Mouse (Mus musculus) telencephalon, adult 2 months (tissue): ENCODE measurements at regions not wholly inside any gene's neighbourhood (a gene's known extent, or its start where the extent isn't known, plus 50 kb on each side); places are given as distances from the start of the nearest gene placed in this dataset.
A peak's percentile ranks its signal among the peaks of the same experiment; 100 is the strongest.

ENCODE experiments used
- DNase-seq: peaks from one replicate; pipeline ENCODE4 v3.0.0-alpha.2; 2011; ENCODE audit warnings: low read depth, low spot score

GRCm38 (mm10) chr3:52607379-52608085 lies 339.4 kb downstream of the Foxo1 start:
- DNase-seq, result no peak

- DNase-seq, result no peak
These were observed 337.2 kb downstream of the Foxo1 start for GRCm38 (mm10) chr3:52605261-52605771.

- no peak for DNase-seq
These were observed 335.1 kb downstream of the Foxo1 start for GRCm38 (mm10) chr3:52603244-52603704.

GRCm38 (mm10) chr3:52601011-52601745 lies 333.0 kb downstream of the Foxo1 start:
- no peak for DNase-seq

- DNase-seq, result no peak
These were observed 332.4 kb downstream of the Foxo1 start for GRCm38 (mm10) chr3:52600581-52600980.

- no peak for DNase-seq
These were observed 332.0 kb downstream of the Foxo1 start for GRCm38 (mm10) chr3:52600146-52600545.

- no peak for DNase-seq
These were observed 318.3 kb downstream of the Foxo1 start for GRCm38 (mm10) chr3:52586418-52586817.

- DNase-seq, result no peak
These were observed 311.8 kb downstream of the Foxo1 start for GRCm38 (mm10) chr3:52579917-52580316.

- peak; percentile 76 for DNase-seq
These were observed 311.0 kb downstream of the Foxo1 start for GRCm38 (mm10) chr3:52579096-52579495.

GRCm38 (mm10) chr3:52576703-52577244 lies 308.6 kb downstream of the Foxo1 start:
- DNase-seq, result no peak

GRCm38 (mm10) chr3:52575237-52575798 lies 307.2 kb downstream of the Foxo1 start:
- no peak for DNase-seq

- DNase-seq, result no peak
These were observed 306.2 kb downstream of the Foxo1 start for GRCm38 (mm10) chr3:52574341-52574740.

GRCm38 (mm10) chr3:52573806-52574205 lies 305.7 kb downstream of the Foxo1 start:
- peak; percentile 87 for DNase-seq

- no peak for DNase-seq
These were observed 304.7 kb downstream of the Foxo1 start for GRCm38 (mm10) chr3:52572514-52573485.

GRCm38 (mm10) chr3:52567606-52568372 lies 299.7 kb downstream of the Foxo1 start:
- no peak for DNase-seq

- no peak for DNase-seq
These were observed 295.5 kb downstream of the Foxo1 start for GRCm38 (mm10) chr3:52563595-52563994.

- DNase-seq, result no peak
These were observed 294.7 kb downstream of the Foxo1 start for GRCm38 (mm10) chr3:52562816-52563215.

- no peak for DNase-seq
These were observed 291.3 kb downstream of the Foxo1 start for GRCm38 (mm10) chr3:52559481-52559880.

GRCm38 (mm10) chr3:52558765-52559164 lies 290.6 kb downstream of the Foxo1 start:
- no peak for DNase-seq

- no peak for DNase-seq
These were observed 289.2 kb downstream of the Foxo1 start for GRCm38 (mm10) chr3:52557296-52557695.
